Mouse (Mus musculus): ENCODE results near the gene Ube2u. TPM values are rescaled to one million over a fixed set of nuclear protein-coding genes. Genes with fewer than 3 reads are reported as not detected.
A peak's percentile ranks its signal among the peaks of the same experiment; 100 is the strongest.

Ube2u gene
- polyA plus RNA-seq, 1 experiment from 2014 or later = 0.17 TPM

GRCm38 (mm10) chr4:100588236-100589206, 109.9 kb downstream of the Ube2u start:
- no peaks in the 10 kb centered on the region; the same call in 1 of the 2 replicates for H3K4me1 ChIP-seq
- H3K36me3 ChIP-seq = no peaks in the 10 kb centered on the region
- no peak overlapping the region for H3K27ac ChIP-seq
- peak; percentile 66; the same call in 1 of the 2 replicates for ATAC-seq (ENCODE audit: insufficient read depth, low FRiP score, low read depth)
- H3K9me3 ChIP-seq = no peaks in the 10 kb centered on the region
- WGBS = 4% methylated on average over 21 of the region's 21 CpGs
- H3K4me2 ChIP-seq = peak overlapping the region; percentile 72
- no peak overlapping the region for H3K9ac ChIP-seq
- peak overlapping the region; percentile 29 for H3K4me3 ChIP-seq (replicated peaks)
- no peaks in the 10 kb centered on the region for H3K27me3 ChIP-seq (replicated peaks)

GRCm38 (mm10) chr4:100595771-100596170, 117.1 kb downstream of the Ube2u start:
- H3K36me3 ChIP-seq = no peaks in the 10 kb centered on the region

GRCm38 (mm10) chr4:100596630-100597029, 118.0 kb downstream of the Ube2u start:
- 79% methylated on average over 5 of the region's 5 CpGs for WGBS
- Histone ChIP-seq H3K27me3 (replicated peaks) (no peaks in the 10 kb centered on the region), H3K4me3 (replicated peaks) (no peak overlapping the region), H3K36me3 (no peaks in the 10 kb centered on the region), H3K27ac (no peak overlapping the region), H3K9ac (no peak overlapping the region), H3K4me2 (no peak overlapping the region), H3K9me3 (no peaks in the 10 kb centered on the region), H3K4me1 (no peaks in the 10 kb centered on the region; the same call in 1 of the 2 replicates)
- no peak for ATAC-seq (ENCODE audit: insufficient read depth, low FRiP score, low read depth)

More at GRCm38 (mm10) chr4:100595771-100596170, 117.1 kb downstream of the Ube2u start:
- no peaks in the 10 kb centered on the region; the same call in 1 of the 2 replicates for H3K4me1 ChIP-seq
- H3K4me2 ChIP-seq = no peak overlapping the region
- no peak overlapping the region for H3K4me3 ChIP-seq (replicated peaks)
- H3K9ac ChIP-seq = no peak overlapping the region
- WGBS = 88% methylated on average over 4 of the region's 4 CpGs
- no peaks in the 10 kb centered on the region for H3K9me3 ChIP-seq
- H3K27me3 ChIP-seq (replicated peaks) = no peaks in the 10 kb centered on the region
- no peak for ATAC-seq (ENCODE audit: insufficient read depth, low FRiP score, low read depth)
- no peak overlapping the region for H3K27ac ChIP-seq

- 90% methylated on average over 4 of the region's 4 CpGs for WGBS
- no peak overlapping the region for H3K4me3 ChIP-seq (replicated peaks)
- no peaks in the 10 kb centered on the region; the same call in 1 of the 2 replicates for H3K4me1 ChIP-seq
- no peak overlapping the region for H3K9ac ChIP-seq
- no peaks in the 10 kb centered on the region for H3K36me3 ChIP-seq
- H3K27me3 ChIP-seq (replicated peaks) = no peaks in the 10 kb centered on the region
- H3K4me2 ChIP-seq = no peak overlapping the region
- H3K9me3 ChIP-seq = no peaks in the 10 kb centered on the region
- no peak for ATAC-seq (ENCODE audit: insufficient read depth, low FRiP score, low read depth)
- no peak overlapping the region for H3K27ac ChIP-seq
These were observed 118.4 kb downstream of the Ube2u start for GRCm38 (mm10) chr4:100597049-100597448.
